Mouse (Mus musculus): Measurements from ENCODE around the gene Rgs4. TPM values are rescaled to one million over a fixed set of nuclear protein-coding genes. Genes with fewer than 3 reads are reported as not detected.

The Rgs4 gene
- total RNA-seq (2023): not detected in 2 replicates

GRCm38 (mm10) chr1:169747473-169747872 lies at the start of gene Rgs4:
Rgs4 (minus strand) TSS chr1:169747642.

Other genes with a start within 250 kb of the Rgs4 start
- 28.0 and 28.5 TPM in 2 replicates for gene Nuf2, start 216.2 kb downstream of the Rgs4 start, total RNA-seq (2023)
- gene Rgs5, start 92.1 kb downstream of the Rgs4 start, total RNA-seq (2023): 0.09 TPM in 1 of 2 replicates, not detected in the other
- not detected in 2 replicates for gene Ccdc190, start 181.0 kb upstream of the Rgs4 start, total RNA-seq (2023)
- 7.5 and 9.0 TPM in 2 replicates for gene Hsd17b7, start 221.6 kb upstream of the Rgs4 start, total RNA-seq (2023)